Mouse (Mus musculus): Measurements from ENCODE around the gene Dbndd1.
"Not testable (repeated sequence)": the region's sequence is repeated elsewhere in the genome, so short reads cannot be mapped to it uniquely, and the experiment has no call there.

Dbndd1 gene

DNA sequence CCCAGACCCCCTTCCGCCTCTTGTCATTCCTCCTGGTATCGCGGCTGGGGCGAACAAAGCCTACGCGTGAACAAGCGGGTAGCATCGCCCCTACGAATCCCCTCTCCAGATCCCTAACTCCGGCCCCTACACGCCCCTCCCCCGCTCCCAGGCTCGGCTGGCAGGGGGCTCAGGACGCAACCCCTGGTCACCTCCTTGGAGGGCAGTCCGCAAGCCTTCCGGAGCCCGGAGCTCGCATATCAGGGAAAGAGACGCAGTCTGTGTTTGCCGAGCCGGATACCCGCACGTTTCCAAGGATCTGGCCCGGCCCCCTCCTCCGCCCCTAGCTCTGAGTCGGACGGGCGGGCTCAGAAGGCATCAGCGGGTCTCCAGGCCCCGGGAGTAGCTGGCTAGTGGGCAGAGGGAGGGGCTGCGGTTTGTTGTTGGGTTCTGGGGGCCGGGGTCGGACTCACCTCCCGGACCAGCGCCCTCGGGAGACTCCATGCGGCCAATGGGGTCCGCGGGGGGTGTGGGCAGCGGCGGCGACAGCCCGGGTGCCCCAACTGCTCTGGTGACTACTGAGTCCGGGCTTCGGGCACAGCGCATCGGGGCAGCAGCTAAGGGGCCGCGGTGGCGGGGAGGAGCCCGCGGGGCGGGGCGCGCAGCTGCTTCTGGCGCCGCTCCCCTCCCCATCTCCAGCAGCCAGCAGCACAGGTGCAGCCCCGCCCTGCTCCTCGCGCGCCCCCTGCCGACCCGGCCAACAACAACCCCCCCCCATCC lies at the start of gene Dbndd1:
Gene Dbndd1, minus strand, starts transcription at position 683 of the 759 bp plus-strand sequence.
- peak; percentile 16 to 34 for DNase-seq (ENCODE audit: low spot score in 2 of 2)

DNA sequence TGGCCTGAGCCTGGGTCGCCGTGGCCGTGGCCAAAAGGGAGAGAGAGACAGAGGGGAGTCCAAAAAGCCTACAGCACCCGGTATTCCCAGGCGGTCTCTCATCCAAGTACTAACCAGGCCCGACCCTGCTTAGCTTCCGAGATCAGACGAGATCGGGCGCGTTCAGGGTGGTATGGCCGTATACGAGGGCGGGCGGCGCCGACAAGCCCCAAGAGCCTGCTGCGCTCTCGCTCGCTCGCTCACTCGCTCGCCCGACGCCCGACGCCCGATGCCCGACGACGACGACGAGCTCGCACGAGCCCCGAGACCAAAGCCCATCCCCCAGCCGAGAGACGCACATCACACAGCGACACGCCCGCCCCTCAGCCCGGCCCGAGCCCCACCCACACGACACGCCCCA lies 49.0 kb upstream of the Dbndd1 start:
- DNase-seq (ENCODE audit: low spot score in 2 of 2), result not testable (repeated sequence)

DNA sequence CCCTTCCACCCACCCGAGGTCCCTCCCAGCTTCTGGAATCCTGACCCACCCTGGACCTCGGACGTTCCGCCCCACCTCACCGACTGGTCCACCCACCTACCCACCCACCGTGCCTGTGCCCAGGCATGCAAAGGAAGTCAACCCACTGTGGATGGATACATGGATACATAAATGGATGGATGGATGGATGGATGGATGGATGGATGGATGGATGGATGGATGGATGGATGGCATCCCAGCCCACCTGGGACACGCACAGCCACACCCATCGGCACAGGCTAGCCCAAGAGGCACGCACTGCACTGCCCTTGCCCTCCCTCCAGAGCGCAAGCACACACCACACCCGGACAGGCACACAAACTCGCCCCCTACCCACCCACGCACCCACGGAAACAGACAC lies 22.4 kb upstream of the Dbndd1 start:
- peak; percentile 31 to 41 for DNase-seq (ENCODE audit: low spot score in 2 of 2)

DNA sequence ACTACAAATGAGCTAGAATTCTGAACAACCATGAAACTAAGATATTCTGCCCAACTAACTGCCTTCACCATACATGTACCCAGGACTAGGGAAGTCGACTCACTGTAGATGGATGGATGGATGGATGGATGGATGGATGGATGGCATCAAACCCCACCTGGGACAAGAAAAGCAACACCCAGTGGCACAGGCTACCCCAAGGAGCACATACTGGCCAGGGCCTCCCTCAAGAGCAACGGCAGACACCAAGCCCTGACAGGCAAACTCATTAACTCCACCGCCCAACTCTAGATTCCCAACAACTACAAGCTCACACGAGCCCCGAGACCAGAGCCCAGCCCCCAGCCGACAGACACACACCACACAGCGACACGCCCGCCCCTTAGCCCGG lies 21.7 kb upstream of the Dbndd1 start:
- DNase-seq (ENCODE audit: low spot score in 2 of 2), result no peak

DNA sequence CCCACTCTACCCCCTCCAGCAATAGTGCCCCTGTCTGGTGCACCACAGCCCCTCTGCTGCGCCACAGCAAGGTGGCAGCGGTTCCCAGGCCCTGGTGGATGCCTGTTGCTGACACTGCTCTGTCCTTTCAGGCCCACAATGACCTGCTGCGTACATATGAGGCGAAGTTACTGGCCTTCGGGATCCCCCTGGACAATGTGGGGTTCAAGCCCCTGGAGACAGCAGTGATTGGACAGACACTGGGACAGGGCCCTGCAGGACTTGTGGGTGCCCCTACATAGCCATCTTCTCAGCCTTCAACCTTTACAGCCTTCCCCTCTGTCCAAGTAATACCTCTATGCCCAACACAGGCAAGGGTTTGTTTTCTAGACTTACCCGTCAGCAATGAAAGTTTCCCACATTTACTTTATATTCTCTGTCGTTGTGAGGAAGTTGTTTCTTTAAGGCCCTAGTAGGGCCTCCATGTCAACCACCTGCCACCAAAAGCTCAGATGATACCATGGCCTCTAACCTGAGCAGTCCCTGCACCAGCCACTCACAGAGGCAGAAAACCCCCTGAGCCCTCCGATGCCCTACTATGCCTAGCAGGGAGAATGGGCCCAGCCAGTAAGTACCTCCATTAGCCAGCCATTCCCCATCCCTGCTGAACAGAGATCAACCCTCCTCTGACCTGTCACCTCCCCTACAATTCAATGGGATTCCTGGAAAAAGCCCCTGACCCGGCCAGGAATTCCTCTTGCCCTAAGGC lies 21.2 kb upstream of the Dbndd1 start:
- no peak for DNase-seq (ENCODE audit: low spot score in 2 of 2)

DNA sequence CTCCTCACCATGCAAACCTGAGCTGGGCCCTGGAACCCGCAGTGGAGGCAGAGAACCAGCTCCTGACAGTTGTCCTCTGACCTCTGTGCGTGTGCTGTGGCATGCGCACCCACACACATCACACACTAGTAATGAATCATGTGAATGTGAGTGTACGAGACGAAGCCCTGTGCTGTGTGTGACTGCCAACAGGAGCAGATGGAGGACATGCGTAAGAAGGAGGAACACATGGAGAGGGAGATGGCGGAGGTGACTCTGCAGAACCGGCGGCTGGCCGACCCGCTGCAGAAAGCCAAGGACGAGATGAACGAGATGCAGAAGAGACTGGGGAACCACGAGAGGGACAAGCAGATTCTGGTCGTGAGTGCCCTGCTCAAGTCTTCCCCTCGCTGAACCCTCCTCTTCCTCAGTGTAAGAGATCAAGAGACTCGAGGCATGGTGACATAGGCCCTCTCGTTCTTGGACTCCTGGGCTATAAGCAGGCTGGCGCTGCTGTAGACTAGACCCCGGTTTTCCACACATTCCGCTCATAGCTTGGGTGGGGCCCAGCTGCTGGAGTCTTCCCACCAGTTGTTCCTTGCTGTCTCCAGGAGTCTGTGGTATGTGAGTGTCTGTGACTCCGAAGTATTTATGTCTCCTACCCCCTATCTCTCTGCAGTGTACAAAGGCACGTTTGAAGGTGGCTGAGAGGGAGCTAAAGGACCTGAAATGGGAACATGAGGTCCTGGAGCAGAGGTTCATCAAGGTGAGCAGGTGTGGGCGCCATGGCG lies 12.6 kb upstream of the Dbndd1 start:
- no peak for DNase-seq (ENCODE audit: low spot score in 2 of 2)

DNA sequence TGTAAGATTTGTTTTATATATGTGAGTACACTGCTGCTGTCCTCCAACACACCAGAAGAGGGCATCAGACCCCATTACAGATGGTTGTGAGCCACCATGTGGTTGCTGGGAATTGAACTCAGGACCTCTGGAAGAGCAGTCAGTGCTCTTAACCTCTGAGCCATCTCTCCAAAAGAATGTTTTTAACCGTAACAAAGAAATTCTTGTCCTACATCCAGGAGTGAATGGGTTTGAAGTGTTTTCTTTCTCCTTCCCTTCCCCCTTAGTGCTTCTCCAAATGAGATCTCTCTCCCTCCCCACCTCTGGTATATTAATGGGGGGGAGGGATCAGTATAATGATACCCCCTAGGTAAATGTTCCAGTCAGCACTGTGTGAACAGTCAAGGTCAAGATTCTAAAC lies 4.8 kb upstream of the Dbndd1 start:
- DNase-seq (ENCODE audit: low spot score in 2 of 2), result not testable (repeated sequence)

DNA sequence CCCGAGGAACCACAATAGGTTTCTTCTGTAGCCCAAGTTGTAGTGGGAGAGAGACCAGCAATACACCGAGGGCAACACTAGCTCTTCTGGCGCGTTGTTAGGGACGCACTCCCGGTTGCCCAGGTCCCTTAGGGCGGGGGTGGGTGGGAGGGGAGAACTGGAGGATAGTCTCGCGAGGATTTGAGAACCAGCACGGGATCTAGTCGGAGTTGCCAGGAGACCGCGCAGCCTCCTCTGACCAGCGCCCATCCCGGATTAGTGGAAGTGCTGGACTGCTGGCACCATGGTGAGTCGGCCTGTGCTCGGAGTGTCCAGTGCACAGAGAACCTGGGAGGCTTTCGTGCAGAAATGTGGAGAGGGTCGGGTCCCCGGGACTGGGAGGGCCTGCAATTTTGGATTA lies 3.4 kb upstream of the Dbndd1 start, which contains the start of gene Gas8:
Gene Gas8, plus strand, starts transcription at position 168 of the 400 bp plus-strand sequence.
- DNase-seq (ENCODE audit: low spot score in 2 of 2), result peak; percentile 69

DNA sequence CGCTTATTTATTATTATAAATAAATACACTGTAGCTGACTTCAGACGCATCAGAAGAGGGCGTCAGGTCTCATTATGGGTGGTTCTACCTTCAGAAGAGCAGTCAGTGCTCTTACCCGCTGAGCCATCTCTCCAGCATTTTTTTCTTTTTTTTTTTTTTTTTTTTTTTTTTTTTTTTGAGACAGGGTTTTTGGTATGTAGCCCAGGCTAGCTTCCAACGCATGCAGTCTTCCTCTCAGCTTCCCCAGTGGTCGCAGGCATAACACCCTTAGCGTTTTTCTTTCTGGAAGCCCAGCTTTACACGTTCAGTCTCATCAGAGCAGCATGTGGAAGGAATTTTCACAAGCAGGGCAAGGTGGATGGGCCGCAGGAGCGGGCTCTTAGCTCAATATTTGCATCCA lies 2.9 kb upstream of the Dbndd1 start:
- no peak for DNase-seq (ENCODE audit: low spot score in 2 of 2)

DNA sequence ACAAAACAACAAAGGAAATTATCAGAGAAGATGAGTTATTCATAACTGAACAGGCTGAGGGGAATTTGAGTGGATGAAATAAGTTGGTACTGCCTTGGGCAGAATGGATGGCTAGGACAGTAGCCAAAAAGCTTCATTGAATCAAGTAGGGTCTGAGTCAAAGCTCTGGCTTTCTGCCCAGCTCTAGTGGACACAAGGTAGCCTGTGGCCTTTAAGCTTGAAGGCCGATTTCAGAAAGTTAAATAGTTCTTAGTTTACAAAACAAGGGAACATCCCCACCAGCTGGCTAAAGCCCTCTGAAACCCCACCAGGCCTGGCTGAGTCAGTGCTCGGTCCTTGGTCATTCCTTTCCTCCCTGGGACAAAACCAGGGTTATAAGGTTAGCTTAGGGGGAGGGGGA lies 1.3 kb upstream of the Dbndd1 start:
- DNase-seq (ENCODE audit: low spot score in 2 of 2), result no peak

DNA sequence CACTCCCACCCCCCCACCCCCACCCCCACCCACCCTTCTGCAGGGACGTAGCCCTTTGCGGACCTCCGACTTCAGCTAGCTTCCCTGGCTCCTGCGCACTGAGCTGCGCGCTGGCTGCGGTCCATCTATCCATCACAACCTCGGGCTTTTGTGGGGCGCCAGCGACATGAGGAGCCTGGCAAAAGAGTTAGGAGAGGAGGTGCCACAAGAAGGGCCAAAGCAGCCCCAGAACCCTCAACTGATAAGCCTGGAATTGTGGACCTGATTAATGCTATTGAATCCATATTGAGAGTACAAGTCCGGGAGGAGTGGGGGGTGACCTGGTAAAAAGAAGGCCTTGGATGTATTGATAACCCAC lies 256 bp upstream of the Dbndd1 start:
- DNase-seq (ENCODE audit: low spot score in 2 of 2), result no peak

DNA sequence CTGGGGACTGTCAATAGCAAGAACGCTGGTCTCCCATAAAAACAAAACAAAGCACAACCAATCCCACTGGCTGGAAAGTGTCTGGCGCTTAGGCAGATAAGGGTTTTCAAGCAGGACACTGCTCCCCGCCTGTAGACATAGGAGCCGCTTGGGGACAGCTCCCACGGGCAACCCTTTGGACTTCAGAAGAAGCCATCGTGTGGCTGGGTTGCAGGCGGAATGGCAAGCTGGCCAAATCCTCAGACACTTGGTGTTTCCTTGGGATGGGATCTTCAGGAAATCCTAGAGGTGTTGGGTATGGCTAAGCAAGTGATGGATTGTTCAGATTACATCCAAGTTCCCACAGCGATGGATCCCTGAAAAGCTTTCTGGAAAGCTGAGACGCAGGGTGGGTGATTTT lies 1.1 kb downstream of the Dbndd1 start:
- DNase-seq (ENCODE audit: low spot score in 2 of 2), result no peak

DNA sequence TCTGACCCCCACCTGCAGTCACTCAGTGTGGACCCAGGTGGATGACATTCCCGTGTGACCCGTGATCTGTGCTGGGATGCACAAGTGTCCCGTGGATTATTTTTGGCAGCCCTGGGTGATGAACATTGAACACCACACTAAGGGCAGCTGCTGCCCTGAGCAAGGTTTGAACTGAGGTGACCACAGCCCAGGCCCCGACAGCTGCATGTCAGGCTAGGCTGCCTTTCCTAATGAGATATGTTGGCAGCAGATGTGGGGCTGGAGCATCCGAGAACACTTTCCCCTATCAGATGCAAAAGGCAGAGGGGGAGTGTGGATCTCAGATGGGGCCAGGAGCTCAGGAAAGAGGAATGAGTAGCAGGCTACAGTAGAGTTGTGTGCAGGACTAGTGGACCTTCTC lies 4.4 kb downstream of the Dbndd1 start:
- no peak for DNase-seq (ENCODE audit: low spot score in 2 of 2)

DNA sequence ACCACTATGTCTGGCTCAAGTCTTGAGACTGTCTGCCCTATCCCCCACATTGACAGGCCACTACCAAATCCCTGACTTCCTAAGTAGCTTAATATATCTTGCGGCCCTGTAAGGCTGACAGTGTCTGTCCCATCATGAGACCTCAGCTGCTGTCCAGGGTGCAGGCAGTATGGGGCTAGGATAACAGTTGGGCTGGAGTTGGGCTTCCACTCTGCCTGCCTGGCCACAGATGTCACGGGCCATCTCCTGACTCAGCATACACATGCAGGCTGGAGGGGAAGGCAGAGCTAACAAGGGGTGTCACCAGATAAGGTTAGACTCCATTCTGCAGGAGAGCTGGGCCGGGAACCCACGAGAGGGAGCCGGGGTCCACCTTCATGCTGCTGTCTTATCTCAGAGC lies 8.1 kb downstream of the Dbndd1 start:
- no peak for DNase-seq (ENCODE audit: low spot score in 2 of 2)

DNA sequence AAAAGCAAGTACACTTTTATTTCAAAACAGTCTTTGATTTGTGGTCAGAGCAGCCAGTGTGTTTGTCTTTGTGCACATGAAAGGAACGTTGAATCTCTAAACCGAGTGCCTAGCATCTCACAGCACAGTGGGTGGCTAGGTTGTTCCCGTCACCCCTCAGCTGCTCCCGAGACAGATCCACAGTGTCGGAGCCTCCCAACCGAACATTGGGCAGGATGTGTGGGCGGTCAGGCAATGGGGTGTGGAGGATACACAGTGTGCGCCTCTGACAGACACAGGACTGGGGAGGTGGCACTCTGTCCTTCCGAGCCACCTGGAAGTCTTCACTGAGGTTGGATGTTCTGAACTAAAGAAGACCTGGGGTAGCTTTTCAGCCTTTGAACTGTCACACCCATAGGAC lies 9.6 kb downstream of the Dbndd1 start:
- no peak for DNase-seq (ENCODE audit: low spot score in 2 of 2)

DNA sequence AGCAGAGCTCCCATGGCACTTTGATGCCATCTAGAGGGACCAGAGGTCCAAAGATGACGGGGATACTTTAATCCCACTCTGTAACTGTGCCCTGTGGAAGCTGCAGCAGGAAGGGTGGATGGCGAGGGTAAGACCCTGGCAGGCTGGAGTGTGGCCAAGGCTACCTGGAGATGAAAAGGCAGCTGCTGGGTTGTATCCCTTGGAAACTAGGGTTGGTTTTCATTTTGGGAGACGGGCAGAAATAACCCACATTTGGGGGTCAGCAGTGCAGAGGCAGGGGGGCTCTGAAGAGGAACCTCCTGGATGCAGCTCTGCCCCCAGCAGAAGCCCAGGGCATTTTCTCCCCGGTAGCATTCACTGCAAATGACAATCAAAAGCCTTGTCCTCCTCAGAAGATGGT lies 10.0 kb downstream of the Dbndd1 start:
- DNase-seq (ENCODE audit: low spot score in 2 of 2), result no peak

DNA sequence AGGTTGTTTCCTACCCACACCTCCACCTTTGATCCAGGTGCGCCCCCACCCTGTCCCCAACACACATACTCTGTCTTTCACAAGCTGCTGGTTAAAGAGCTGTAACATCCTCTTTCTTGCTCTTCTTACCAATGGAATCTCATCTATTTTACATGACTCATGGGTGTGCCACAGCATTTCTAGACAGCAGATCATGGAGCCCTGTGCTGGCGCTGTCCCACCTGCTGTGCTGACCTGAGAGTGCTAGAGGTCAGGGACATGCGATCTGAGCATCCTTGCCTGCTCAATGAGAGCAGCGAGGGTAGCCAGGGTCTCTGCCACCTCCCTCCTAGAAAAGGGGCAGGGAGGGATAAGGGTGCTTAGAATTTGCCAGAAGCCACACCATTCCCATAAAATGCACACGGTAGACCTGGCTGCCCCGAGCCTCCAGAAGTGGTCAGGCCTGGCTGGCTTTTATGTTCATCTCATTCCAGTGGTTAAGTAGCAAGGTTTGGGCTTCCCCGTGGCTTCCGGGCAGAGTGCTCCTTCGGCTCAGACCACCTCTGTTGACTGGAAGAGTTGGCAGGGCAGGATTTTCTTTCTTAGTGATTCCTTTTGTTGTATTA lies 10.6 kb downstream of the Dbndd1 start:
- no peak for DNase-seq (ENCODE audit: low spot score in 2 of 2)

DNA sequence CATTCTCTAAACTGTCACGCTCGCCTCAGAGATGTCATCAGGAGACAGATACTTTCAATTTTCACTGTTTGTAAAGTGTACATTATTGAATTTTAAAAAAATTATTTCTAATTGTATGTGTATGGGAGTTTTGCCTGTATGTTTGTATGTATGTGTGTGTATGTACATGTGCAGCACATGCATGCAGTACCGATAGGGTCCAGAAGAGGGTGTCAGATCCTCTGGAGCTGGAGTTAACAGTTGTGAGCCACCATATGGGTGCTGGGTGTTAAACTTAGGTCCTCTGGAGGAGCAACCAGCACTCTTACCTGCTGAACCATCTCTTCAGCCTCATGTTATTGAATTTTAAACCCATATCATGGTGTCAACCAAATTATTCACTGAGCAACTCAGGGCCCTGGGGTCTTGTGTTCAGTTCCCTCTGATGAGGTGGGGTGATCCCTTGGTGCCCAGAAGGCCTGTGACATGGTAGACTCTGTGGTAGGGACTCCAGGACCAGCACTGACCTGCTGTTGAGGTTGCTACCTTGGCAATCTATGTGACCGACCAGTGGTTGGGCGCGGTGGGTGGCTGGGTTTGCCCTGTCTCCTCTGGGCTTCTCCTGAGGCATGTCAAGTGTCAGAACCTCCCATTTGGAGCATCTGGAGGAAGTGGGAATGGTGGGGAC lies 11.3 kb downstream of the Dbndd1 start:
- DNase-seq (ENCODE audit: low spot score in 2 of 2), result no peak

DNA sequence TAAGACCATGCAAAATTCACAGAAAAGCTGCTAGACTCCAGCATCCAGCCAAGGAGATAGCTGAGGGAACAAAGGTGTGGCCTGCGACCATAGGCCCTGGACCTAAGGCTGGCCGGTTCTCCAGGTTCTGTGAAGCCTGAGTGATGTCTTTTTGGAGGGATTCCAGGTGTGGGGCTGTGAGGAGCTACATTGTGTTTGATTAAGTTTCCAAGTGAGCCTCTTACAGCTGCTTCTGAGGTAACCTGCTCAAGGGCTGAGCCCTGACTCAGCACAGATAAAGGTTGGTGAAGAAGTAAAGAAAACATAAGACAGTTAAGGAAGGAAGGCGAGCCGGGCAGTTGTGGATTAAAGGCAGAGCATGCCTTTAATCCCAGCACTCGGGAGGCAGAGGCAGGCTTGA lies 13.1 kb downstream of the Dbndd1 start:
- no peak for DNase-seq (ENCODE audit: low spot score in 2 of 2)

DNA sequence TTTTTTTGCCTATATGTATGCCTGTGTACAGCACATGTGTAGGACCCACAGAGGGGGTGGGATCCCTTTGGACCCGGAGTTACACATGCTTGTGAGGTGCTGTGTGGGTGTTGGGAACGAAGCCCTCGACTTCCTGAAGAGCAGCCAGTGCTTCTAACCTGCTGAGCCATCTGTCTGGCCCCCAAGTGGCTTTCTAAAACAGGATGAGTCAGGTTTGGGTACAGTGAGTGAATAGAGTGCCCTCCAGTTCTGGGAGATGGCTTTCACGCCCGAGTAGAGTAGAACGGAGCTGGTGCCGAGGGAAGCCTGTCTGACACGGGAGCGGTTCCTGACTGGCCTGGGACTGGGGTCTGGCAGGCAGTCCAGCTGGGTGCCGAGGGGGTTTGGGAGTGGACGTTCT lies 15.7 kb downstream of the Dbndd1 start:
- DNase-seq (ENCODE audit: low spot score in 2 of 2), result no peak

DNA sequence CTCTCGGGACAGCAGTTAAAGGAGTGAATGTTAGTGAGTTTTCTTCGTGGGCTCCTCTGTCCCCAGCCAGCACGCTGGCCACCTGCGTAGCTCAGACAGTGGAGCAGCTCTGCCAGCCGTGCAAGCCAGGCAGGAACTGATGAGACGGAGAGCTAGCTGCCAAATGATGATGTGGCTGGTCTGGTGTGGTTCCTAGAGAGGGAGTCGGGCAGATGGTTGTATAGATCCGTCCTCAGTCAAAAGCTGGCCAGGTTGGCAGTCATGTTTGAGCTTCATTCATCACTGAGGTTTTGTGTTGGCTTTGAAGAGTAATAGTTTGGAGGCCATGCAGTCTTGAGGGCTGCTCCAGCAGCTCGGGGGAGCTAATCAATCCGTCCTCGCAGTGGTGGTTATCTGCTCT lies 16.3 kb downstream of the Dbndd1 start:
- no peak for DNase-seq (ENCODE audit: low spot score in 2 of 2)

DNA sequence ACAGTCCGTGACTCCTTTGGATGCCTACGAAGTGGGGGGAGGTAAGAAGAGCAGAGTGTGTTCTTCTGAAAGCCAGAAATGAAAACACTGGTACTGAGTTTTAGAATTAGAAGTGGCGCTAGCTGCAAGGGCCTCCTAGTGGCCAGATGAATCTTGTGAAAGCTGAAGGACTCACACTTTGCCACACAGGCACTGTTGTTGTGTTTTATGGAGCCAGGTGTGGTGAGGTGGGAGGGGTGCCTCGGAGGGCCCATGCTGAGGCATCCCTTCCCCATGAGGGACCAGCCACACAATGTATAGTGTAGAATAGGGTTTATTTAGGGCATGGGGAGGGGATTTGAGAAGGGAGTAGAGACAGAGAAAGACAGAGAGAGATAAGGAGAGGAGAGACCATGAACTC lies 17.6 kb downstream of the Dbndd1 start:
- DNase-seq (ENCODE audit: low spot score in 2 of 2), result no peak

Data from spleen, postnatal 36 days (tissue).